Comparison of ENCODE assay signal across 1 mouse cellular context in the genomic region with DNA sequence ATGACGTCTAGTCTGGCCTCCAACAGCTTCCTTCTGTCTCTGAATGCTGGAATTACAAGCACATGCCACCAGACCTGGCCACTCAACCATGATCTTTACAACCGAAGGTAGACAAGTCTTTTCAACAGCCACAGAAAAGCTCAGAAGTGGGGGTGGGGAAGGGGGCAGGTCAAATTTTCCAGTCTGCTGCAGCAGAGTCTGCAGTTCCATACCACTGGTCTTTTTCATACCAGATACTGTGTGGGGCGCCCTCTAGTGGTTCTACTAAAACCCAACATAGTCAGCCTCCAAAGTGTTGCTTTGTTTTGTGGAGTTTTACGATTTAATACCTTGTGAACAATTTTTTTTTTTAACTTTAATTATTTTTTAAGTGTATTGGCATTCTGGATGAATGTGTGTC.
TF ChIP-seq lines count a peak whose summit lies in the region.

No protein-coding gene starts in this region.

TF ChIP-seq in CH12.LX, 34 proteins besides CTCF, POLR2A, EP300 and RAD21 (continued from another document):
- TF ChIP-seq JUND (conservative IDR thresholded peaks at IDR 0.05; ENCODE audit: low read depth, low read length) (peak; percentile 48; the same call in 1 of the 2 replicates), USF1 (IDR thresholded peaks at IDR 0.05; ENCODE audit: low read depth, low read length) (no peak)
